Mouse (Mus musculus) C2C12 (cell line): ENCODE data around the gene Palld. TPM values are rescaled to one million over a fixed set of nuclear protein-coding genes. Genes with fewer than 3 reads are reported as not detected.
A peak's percentile ranks its signal among the peaks of the same experiment; 100 is the strongest.

Experiments used
- H3K27me3 ChIP-seq: one replicate; pipeline ENCODE4 v1.6.1; 2011; ENCODE audit not compliant: control insufficient read depth, insufficient read depth, insufficient read length
- H3K36me3 ChIP-seq: one replicate; pipeline ENCODE4 v1.6.1; 2011; ENCODE audit not compliant: control insufficient read depth, insufficient read depth
- H3K4me3 ChIP-seq: one replicate; pipeline ENCODE4 v1.5.1; 2011; ENCODE audit warnings: mild to moderate bottlenecking, control low read depth; ENCODE audit not compliant: poor library complexity, insufficient read depth, severe bottlenecking
- H3K79me2 ChIP-seq: one replicate; pipeline ENCODE4 v1.6.1; 2011; ENCODE audit not compliant: control insufficient read depth, insufficient read depth
- H3K79me3 ChIP-seq: one replicate; pipeline ENCODE4 v1.6.1; 2011; ENCODE audit warnings: low read depth, control low read depth
- H3ac ChIP-seq: one replicate; pipeline ENCODE3; 2011; ENCODE audit warnings: low read depth; ENCODE audit not compliant: control insufficient read depth, insufficient read length
- CEBPB ChIP-seq: IDR thresholded peaks from one replicate; pipeline ENCODE4 v1.6.1; 2011; ENCODE audit warnings: low read depth, mild to moderate bottlenecking, control low read depth, moderate library complexity
- CTCF ChIP-seq: IDR thresholded peaks from one replicate; pipeline ENCODE4 v1.5.1; 2011; ENCODE audit not compliant: control insufficient read depth, insufficient read depth, insufficient read length
- FOSL1 ChIP-seq: IDR thresholded peaks from one replicate; pipeline ENCODE4 v1.8.0; 2011; ENCODE audit warnings: mild to moderate bottlenecking, low read length; ENCODE audit not compliant: poor library complexity, insufficient read depth, severe bottlenecking
- MAX ChIP-seq: IDR thresholded peaks from one replicate; pipeline ENCODE4 v1.6.1; 2011; ENCODE audit warnings: mild to moderate bottlenecking, control low read depth
- MYOD1 ChIP-seq: IDR thresholded peaks from one replicate; pipeline ENCODE4 v1.6.1; 2011; ENCODE audit warnings: low read depth; ENCODE audit not compliant: control insufficient read depth, insufficient read length
- MYOG ChIP-seq: IDR thresholded peaks from one replicate; pipeline ENCODE4 v1.6.1; 2011; ENCODE audit not compliant: control insufficient read depth, insufficient read length; ENCODE audit errors: extremely low read depth
- USF1 ChIP-seq: IDR thresholded peaks from one replicate; pipeline ENCODE4 v1.6.1; 2011; ENCODE audit warnings: low read depth, mild to moderate bottlenecking, control low read depth, moderate library complexity
- polyA plus RNA-seq: library from polyadenylated mRNA; unstranded; fragments of >200 nt; fragmentation: generic; extraction: Trizol; gene quantifications from one replicate; pipeline ENCODE4 v1.2.1, GENCODE M21; 2012; ENCODE audit warnings: missing spikeins

Palld gene
- polyA plus RNA-seq, 1 experiment = 79.5 TPM

DNA sequence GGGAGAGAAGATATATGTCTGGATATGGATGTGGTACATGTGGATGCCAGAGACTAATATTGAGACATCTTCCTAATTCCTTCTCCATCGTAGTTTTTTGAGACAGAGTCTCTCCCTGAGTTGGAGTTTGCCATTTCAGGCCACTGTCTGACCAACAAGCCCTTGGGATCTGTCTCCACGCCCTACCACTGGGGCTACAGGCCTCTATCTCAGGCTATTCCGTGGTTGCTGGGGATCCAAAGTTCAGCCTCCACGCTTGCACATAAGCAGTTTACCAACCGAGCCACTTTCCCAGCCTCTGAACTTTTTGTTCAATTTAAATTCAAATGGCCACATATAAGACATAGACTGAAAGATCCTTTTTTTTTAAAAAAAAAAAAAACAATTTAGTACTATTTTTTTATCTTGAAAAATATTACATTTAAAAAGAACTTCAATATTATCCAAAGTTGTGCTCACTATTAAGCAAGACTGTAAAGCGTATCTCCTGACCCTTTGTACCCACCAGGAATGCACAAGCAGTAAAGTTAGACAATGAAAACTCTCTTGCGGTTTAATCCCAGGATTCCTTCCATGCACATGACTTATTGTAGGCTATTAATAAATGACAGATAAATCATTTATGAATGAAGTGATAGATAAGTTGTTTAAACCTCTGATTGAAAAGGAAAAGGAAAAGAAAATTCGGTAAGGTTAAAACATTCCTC, 276.1 kb downstream of the Palld start:
- TF ChIP-seq CTCF (no peak), USF1 (no peak), CEBPB (no peak), MYOG (no peak), MYOD1 (no peak), MAX (no peak), FOSL1 (no peak)
- no peaks in the 10 kb centered on the region for H3K79me3 ChIP-seq
- H3ac ChIP-seq = no peak overlapping the region
- no peak overlapping the region for H3K4me3 ChIP-seq
- peaks cover 11% of the 10 kb centered on the region for H3K36me3 ChIP-seq
- H3K79me2 ChIP-seq = no peaks in the 10 kb centered on the region
- no peaks in the 10 kb centered on the region for H3K27me3 ChIP-seq

DNA sequence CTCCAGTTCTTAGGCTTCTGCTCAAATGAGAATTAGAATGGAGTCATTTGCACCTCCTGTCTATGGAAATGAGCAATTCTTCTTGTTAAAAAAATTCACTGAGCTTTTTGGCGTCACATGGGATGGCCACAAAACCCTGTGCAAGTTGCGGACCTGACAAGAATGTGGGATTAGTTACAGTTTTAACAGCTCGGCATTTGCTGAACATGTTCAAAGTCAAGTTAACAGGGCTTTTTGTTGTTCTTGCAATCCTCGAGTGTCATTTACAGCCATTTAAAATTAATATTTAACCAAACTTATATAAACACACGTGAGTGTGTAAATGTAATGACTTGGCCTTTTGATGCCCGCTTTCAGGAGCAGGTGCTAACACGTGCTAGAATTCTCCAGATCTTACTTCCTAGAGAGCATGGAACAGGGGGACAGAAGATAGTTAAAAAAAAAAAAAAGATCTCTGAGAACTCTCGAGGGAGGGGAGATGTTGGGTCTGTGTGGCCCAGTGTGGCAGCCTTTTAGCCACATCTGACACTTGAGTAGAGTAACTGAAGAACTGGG, 276.8 kb downstream of the Palld start:
- Histone ChIP-seq H3K36me3 (peaks cover 11% of the 10 kb centered on the region), H3K79me3 (no peaks in the 10 kb centered on the region), H3ac (no peak overlapping the region), H3K4me3 (no peak overlapping the region), H3K79me2 (no peaks in the 10 kb centered on the region), H3K27me3 (no peaks in the 10 kb centered on the region)
- TF ChIP-seq CEBPB (no peak), MYOD1 (no peak), MYOG (no peak), USF1 (no peak)

DNA sequence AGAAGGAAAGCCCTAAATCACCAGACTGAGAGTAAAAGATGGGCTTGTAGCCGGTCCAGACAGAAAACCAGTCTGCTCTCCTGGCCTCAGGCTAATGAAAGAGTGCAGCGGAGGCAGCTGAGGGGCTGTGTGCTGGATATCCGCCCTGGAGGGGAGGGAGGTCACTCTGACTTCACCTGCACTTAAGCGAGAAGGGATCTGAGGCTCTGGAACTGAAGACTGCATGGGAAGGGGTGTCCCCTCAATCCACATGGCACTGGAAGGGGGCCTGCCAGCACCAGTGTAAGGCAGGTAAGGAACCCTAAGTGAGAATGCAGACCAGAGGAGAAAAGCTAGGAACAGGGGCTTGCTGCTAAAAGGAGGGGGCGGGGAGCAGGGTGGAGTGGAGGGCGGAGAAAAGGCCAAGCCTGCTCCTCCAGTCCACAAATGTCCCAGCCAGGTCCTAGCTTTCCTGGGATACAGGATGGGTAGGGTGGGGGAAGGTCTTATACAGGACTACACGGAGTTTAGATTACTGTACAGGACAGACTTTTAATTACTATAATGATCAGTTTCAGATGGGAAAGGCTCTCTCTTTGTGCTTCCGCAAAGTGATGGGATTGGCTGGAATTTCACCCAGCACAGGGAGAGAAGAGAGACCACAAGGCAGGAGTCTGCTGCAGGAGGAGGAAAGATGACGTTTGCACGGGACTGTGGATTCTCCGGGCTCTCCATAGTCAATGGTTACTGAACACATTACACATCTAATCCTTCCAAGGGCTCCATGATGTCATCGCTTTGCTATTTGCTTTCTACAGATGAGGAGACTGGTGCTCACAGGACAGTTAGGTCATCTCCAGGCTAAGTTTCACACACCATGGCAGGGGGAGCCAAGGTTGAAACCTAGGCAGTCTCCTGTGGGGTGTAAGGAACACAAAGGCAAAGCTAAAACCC, 278.7 kb downstream of the Palld start:
- Histone ChIP-seq H3ac (peak overlapping the region; percentile 4), H3K79me2 (no peaks in the 10 kb centered on the region), H3K36me3 (peaks cover 11% of the 10 kb centered on the region), H3K79me3 (no peaks in the 10 kb centered on the region), H3K4me3 (no peak overlapping the region), H3K27me3 (no peaks in the 10 kb centered on the region)
- TF ChIP-seq MAX = no peak
- TF ChIP-seq MYOD1 = no peak
- TF ChIP-seq USF1 = no peak
- no peak for TF ChIP-seq FOSL1
- TF ChIP-seq CTCF = no peak
- no peak for TF ChIP-seq MYOG
- TF ChIP-seq CEBPB = no peak

DNA sequence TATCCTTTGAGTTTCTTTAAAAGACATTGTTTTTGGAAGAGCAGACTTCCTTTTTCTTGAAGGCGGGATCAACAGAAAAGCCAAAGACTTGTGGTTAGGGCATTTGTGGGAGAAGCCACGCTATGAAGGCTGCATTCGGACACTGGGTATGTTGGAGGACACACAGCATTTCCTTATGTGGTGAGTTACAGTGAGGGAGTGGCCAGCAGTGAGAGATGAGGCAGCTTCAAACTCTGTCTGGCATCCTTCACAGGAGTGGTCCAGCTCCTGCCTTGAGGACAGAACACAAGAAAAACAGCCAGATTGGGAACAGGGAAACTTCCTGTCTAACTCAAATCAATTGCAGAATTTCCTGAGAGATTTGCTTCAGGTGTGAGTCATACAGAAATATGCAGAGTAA, 281.2 kb downstream of the Palld start:
- Histone ChIP-seq H3ac (no peak overlapping the region), H3K79me2 (no peaks in the 10 kb centered on the region)

DNA sequence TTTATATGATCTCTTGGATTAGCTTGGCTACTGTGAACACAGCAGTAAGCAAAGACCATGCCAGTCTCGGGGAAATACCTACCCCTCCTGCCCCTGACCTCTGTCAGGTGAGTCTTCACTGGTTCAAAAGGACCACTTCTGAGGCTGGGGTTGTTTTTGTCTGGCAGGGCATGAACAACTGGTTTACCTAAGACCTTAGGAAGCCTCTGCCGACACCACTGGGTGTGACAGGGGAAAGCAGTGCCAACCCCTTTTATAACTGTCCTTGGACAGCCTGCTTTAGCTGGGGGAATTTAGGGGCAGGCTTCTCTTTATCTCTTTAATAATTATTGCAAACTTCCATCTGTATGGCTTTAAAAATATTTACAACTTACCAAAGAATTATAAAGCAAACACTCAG, 284.8 kb downstream of the Palld start:
- H3K27me3 ChIP-seq = no peaks in the 10 kb centered on the region
- no peaks in the 10 kb centered on the region for H3K79me3 ChIP-seq
- no peaks in the 10 kb centered on the region for H3K79me2 ChIP-seq
- no peak for TF ChIP-seq CEBPB
- no peak for TF ChIP-seq USF1
- no peak for TF ChIP-seq CTCF
- TF ChIP-seq FOSL1 = no peak
- no peak overlapping the region for H3K4me3 ChIP-seq
- H3ac ChIP-seq = no peak overlapping the region
- peaks cover 3% of the 10 kb centered on the region for H3K36me3 ChIP-seq

More for the DNA sequence above, 281.2 kb downstream of the Palld start:
- Histone ChIP-seq H3K27me3 (no peaks in the 10 kb centered on the region), H3K79me3 (no peaks in the 10 kb centered on the region), H3K36me3 (peaks cover 11% of the 10 kb centered on the region), H3K4me3 (no peak overlapping the region)
- TF ChIP-seq MYOG (no peak), CTCF (no peak), FOSL1 (no peak), CEBPB (no peak)

DNA sequence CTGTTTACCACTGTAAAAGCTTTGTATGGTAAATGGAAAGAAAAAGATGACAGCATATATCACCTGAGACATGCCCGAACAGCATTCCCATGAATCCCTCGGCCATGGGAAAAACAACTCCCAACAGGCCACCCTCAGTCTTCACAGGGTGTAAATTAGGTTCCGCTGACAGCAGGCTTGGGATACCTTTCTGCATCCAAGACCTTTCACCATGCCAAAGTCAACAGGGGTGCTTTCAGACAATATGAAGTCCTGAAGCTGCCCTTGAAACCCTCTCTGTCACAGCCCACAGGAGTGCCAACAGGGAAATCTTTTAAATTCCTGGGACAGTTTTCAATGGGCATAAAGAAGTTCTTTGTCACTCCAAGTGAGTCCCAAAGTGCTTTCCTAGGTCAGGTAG, 285.4 kb downstream of the Palld start:
- no peak for TF ChIP-seq CTCF
- no peak for TF ChIP-seq MAX
- no peak for TF ChIP-seq MYOG
- TF ChIP-seq USF1 = no peak
- TF ChIP-seq CEBPB = no peak
- TF ChIP-seq MYOD1 = no peak
- no peak for TF ChIP-seq FOSL1
- Histone ChIP-seq H3K4me3 (no peak overlapping the region), H3K27me3 (no peaks in the 10 kb centered on the region), H3K36me3 (no peaks in the 10 kb centered on the region), H3ac (no peak overlapping the region), H3K79me3 (no peaks in the 10 kb centered on the region), H3K79me2 (no peaks in the 10 kb centered on the region)
